Mouse (Mus musculus): ENCODE data around the gene Kdm5b.

Kdm5b gene

GRCm38 (mm10) chr1:134646261-134646962, 86.4 kb downstream of the Kdm5b start, which contains the start of gene Syt2:
Gene Syt2, plus strand, starts transcription at chr1:134646677.
- CTCF ChIA-PET = no interaction called here

GRCm38 (mm10) chr1:134646963-134647282, 87.0 kb downstream of the Kdm5b start:
- CTCF ChIA-PET = no interaction called here

GRCm38 (mm10) chr1:134647591-134647990, 87.6 kb downstream of the Kdm5b start:
- CTCF ChIA-PET = no interaction called here

GRCm38 (mm10) chr1:134650816-134651215, 90.8 kb downstream of the Kdm5b start:
- CTCF ChIA-PET = no interaction called here

- CTCF ChIA-PET = no interaction called here
These were observed 91.4 kb downstream of the Kdm5b start for GRCm38 (mm10) chr1:134651268-134651850.

- CTCF ChIA-PET = no interaction called here
These were observed 92.0 kb downstream of the Kdm5b start for GRCm38 (mm10) chr1:134651851-134652398.

GRCm38 (mm10) chr1:134653603-134654257, 93.8 kb downstream of the Kdm5b start:
- CTCF ChIA-PET = interaction anchor here (0.7 kb wide), 1 partner anchor 153 kb away, joined by 3 read pairs; no protein-coding TSS in a partner anchor

- CTCF ChIA-PET = no interaction called here
These were observed 98.9 kb downstream of the Kdm5b start for GRCm38 (mm10) chr1:134658841-134659240.

GRCm38 (mm10) chr1:134660163-134660562, 100.2 kb downstream of the Kdm5b start:
- CTCF ChIA-PET = no interaction called here

GRCm38 (mm10) chr1:134671234-134672070, 111.5 kb downstream of the Kdm5b start:
- CTCF ChIA-PET = interaction anchor here (0.6 kb wide), 1 partner anchor 74 kb away, joined by 21 read pairs; no protein-coding TSS in a partner anchor

- CTCF ChIA-PET = interaction anchor here (0.8 kb wide), 1 partner anchor 9 kb away, joined by 3 read pairs; no protein-coding TSS in a partner anchor
These were observed 114.3 kb downstream of the Kdm5b start for GRCm38 (mm10) chr1:134674312-134674711.

GRCm38 (mm10) chr1:134679445-134679844, 119.5 kb downstream of the Kdm5b start:
- CTCF ChIA-PET = interaction anchor here (0.5 to 0.6 kb wide), 2 partner anchors 30 to 83 kb away, joined by 3 to 15 read pairs; no protein-coding TSS in a partner anchor

- CTCF ChIA-PET = interaction anchor here (0.5 kb wide), 1 partner anchor 1107 kb away, joined by 6 read pairs; no protein-coding TSS in a partner anchor
These were observed 120.6 kb downstream of the Kdm5b start for GRCm38 (mm10) chr1:134680617-134681016.

GRCm38 (mm10) chr1:134682460-134682859, 122.5 kb downstream of the Kdm5b start:
- CTCF ChIA-PET = no interaction called here
